Mouse (Mus musculus): ENCODE measurements at regions not wholly inside any gene's neighbourhood (a gene's known extent, or its start where the extent isn't known, plus 50 kb on each side); places are given as distances from the start of the nearest gene placed in this dataset.

GRCm38 (mm10) chr13:111927489-111927888, 118.7 kb upstream of the Map3k1 start:
- TF ChIP-seq POLR2A (IDR thresholded peaks at IDR 0.05; ENCODE audit: low read depth, low read length) (no peak), CTCF (IDR thresholded peaks at IDR 0.05; ENCODE audit: extremely low read depth, insufficient read length, insufficient replicate concordance, low read depth, low read length) (no peak)

Measured in small intestine, adult 2 months (tissue).